Mouse (Mus musculus): ENCODE measurements around the gene Uqcc3.
"Not testable (repeated sequence)": the region's sequence is repeated elsewhere in the genome, so short reads cannot be mapped to it uniquely, and the experiment has no call there.

The Uqcc3 gene

DNA sequence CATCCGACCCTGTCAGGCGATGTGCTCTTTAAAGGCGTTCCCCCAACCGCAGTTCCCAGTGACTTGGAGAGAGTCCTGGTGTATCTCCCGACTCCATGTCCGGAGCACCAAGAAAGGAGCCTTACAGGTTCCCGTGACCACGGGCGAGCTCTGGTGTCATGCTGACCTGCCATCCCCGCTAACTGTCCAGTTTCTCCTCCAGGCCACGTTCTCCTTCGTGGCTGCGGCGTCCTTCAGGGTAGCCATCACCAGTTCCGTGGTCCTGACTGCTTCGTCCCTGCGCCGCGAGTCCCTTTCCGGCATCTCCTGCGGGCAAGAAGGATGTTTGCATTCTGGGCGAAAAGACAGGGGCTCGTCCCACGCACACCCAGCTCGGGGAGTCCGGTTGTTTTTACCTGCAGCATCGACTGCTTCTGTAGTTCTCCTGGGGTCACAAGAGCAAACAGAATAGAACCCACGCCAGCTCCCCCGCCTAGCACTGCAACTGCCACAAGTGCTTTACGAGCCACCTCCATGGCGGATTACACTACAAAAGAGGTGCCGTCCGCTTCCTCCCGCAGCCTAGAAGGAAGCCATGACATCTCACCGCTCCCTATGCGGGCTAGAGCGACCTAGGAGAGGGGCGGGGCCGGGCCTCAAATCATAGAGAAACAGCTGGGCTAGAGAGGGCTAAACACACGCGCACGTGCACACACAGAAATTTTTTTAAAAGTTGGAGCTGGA, at the start of gene Uqcc3:
Uqcc3 (minus strand) TSS at position 613 of the 723 bp plus-strand sequence.
- peak; percentile 94 for DNase-seq (ENCODE audit: low spot score)

DNA sequence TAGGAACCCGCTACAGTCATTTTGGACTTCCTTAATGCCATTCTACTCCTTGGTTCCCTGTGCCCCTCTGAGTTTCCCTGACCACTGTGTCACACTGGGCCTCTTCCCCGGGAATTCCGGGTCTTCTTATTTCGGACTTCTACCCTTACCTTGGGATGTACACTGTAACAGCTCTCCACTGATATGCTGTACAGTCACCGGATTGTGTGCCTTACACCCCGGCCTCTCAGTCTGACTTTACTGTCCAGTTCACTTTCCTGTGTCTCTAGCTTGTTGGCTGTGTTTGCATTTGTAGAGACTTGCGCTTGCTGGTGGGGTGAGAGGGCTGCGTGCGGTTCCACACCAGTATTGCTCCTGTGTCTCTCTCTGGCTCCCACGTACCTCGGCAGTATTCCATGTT, 49.4 kb upstream of the Uqcc3 start:
- DNase-seq (ENCODE audit: low spot score), result no peak

- DNase-seq (ENCODE audit: low spot score), result peak; percentile 94
Observed at GRCm38 (mm10) chr19:8929224-8930088, 48.7 kb upstream of the Uqcc3 start, which contains the start of the genes Rom1 and Eml3. Rom1 (minus strand) TSS chr19:8929356. Eml3 (plus strand) TSS chr19:8929552.

DNA sequence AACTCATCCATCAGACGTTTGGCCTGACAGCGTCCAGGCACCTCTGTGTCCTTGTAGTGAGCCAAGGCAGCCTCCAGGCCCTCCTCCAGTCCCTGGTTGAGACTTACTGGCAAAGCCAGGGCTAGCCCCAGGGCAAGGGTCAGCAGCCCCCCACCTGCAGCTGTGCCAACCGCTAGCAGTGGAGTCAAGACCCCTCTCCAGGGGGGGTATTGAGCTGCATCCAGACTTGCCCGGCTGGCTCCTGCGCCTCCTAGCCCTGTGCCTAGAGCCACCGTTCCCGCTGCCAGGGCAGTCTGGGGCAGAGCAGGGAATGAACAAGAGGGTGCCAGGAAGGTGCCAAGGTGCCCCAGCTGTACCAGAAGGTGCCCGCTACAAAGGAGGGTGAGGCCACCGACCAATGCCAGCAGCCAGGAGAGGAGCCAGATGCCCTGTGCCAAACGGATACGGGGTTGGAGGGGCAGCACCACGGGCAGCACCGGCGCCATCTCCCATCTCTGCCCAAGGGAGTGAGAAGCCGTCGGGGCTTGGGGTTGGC, 48.0 kb upstream of the Uqcc3 start:
- no peak for DNase-seq (ENCODE audit: low spot score)

GRCm38 (mm10) chr19:8927891-8928525, 47.3 kb upstream of the Uqcc3 start:
- no peak for DNase-seq (ENCODE audit: low spot score)

DNA sequence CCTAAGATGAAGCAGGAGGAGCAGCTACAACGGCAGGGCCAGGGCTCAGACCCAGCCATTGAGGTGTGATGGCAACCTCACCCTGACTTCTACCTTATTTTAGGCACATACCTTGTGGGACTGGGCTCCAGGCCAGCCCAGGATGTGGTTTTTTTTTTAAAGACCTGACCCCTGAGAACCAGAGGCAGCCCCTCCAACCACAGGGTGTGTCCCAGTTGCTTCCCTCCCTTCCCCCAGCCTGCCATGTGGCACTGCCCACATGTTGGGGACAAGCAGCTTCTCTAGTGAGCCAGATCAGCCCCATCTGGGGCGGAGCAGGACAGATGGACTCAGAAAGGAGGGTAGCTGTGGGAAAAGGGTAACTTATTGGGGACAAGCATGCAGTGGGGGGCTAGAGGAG, 46.0 kb upstream of the Uqcc3 start:
- DNase-seq (ENCODE audit: low spot score), result no peak

DNA sequence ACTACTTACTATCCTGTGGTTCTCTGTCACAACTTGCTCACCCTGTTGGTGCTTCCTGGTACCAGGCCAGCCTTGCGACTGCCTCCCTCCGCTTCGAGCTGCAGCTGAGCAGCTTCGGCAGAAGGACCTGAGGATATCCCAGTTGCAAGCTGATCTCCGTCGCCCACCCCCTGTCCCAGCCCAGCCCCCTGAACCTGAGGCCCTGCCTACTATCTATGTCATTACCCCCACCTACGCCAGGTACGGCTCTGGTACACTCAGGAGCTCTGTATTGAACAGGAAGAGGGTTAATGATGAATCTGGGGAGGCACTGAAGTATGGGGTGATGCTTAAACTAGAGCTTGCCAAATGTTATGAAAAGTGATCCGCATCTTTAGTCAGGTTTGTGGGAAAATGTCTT, 41.0 kb upstream of the Uqcc3 start:
- no peak for DNase-seq (ENCODE audit: low spot score)

- no peak for DNase-seq (ENCODE audit: low spot score)
Observed at GRCm38 (mm10) chr19:8920836-8921291, 40.1 kb upstream of the Uqcc3 start.

GRCm38 (mm10) chr19:8920073-8920736, 39.5 kb upstream of the Uqcc3 start, which contains the start of gene B3gat3:
B3gat3 (plus strand) TSS chr19:8920374.
- DNase-seq (ENCODE audit: low spot score), result peak; percentile 97

DNA sequence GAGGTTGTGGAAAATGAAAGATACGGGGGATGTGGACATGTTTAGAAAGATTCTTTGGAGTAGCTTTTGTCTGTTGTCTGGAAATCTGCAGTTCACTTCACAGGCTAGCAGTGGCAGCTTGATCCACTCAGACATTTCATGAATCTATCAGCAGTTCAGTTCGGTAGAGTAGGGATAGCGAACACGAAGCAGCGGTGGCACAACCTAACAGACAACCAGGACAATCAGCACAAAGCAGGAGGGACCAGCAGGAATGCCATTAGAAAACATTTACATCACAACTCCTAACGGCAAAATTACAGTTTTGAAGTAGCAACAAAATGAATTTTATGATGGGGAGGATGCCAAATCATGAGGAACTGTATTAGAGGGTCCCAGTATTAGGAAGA, 39.0 kb upstream of the Uqcc3 start:
- DNase-seq (ENCODE audit: low spot score), result no peak

- DNase-seq (ENCODE audit: low spot score), result no peak
Observed at GRCm38 (mm10) chr19:8919000-8919399, 38.3 kb upstream of the Uqcc3 start.

- no peak for DNase-seq (ENCODE audit: low spot score)
Observed at GRCm38 (mm10) chr19:8914212-8914611, 33.5 kb upstream of the Uqcc3 start.

GRCm38 (mm10) chr19:8911810-8912209, 31.1 kb upstream of the Uqcc3 start:
- DNase-seq (ENCODE audit: low spot score), result no peak

GRCm38 (mm10) chr19:8908531-8908930, 27.8 kb upstream of the Uqcc3 start:
- DNase-seq (ENCODE audit: low spot score), result no peak

DNA sequence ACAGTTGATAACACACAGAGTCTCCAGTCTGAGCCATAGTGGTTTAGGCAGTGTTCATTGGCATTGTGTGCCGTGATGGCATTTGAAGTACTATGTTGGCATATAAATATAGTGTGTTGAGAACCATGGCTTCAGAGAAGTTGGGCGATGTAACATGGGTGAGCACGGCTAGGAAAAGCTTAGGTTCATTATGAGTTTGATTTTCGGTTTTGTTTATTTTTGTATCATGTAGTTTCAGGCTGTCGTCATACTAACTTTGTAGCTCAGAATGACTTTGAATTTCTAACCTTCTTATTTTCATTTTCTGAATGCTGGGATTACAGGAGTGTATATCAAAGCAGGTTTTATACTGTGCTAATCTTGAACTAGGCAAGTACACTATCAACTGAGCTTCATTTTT, 22.7 kb upstream of the Uqcc3 start:
- DNase-seq (ENCODE audit: low spot score), result no peak

DNA sequence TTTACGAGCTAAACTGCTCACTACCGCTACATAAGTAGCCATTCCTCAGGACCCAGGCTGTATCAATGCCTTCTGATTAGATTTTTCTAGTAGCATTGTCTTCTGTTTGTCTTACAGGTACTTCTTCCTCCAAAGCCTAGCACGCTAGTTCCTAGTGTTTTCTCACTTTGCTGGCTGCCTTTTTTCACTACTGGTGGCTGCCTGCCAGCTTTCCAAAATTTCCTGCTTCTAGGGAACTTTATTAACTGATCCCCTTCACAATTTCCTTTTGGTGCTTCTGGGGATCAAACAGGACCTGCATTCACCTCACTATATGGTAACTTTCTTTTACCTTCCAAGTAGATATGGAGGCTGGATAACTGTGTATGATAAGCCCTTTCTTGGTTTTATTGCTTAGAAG, 18.4 kb upstream of the Uqcc3 start:
- DNase-seq (ENCODE audit: low spot score), result no peak

- no peak for DNase-seq (ENCODE audit: low spot score)
Observed at GRCm38 (mm10) chr19:8898576-8898975, 17.9 kb upstream of the Uqcc3 start.

DNA sequence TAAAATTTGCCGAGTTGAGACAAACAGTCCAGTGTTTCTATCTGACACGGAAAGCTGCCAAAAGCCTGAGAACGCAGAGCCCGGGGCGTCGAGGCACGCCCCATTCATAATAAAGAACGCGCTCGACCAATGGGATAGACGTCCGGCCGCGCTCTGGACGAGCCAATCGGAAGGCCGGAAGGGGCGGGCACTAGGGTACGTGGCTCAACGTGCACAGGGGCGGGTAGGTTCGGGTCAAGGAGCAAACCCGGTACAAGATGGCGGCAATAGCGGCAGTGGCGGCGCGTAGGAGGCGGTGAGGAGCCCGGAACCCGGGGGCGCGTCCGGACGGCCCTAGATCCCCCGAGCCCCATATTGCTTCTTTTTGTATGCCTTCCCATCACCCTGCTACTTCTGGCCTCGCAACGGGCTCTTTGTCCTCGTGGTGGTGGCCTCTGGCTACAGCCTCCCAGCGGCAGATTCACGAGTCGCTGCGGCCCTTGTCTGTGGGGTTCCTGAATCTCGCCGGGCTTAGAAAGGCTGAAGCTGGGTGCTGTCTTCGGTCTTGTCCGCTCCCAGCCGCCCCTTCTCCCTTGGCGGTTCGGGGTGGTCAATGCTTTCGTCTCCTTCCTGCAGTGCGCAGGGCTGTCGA, 17.3 kb upstream of the Uqcc3 start, which contains the start of gene Ganab:
Ganab (plus strand) TSS at position 207 of the 631 bp plus-strand sequence.
- peak; percentile 98 for DNase-seq (ENCODE audit: low spot score)

DNA sequence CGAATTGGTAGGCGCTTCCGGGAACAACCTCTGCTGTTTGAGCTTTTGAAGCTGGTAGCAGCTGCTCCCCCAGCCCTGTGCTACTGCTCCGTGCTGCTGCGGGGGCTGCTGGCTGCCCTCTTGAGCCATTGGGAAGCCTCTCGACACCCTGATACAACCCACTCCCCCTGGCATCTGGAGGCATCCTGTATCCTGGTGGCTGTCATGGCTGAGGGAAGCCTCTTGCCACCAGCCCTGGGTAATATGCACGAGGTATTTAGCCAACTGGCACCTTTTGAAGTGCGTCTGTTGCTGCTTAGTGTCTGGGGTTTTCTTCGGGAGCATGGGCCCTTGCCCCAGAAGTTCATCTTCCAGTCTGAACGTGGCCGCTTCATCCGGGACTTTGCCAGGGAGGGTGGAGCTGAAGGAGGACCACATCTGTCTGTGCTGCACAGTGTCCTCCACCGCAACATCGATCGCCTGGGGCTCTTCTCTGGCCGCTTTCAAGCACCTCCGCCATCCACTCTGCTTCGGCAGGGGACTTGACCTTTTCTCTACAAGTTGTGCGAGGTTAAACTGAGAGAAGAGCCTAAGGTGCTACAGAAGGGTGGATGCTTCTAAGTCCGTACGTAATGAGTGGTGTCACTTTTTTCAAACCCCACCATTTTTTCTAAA, 16.6 kb upstream of the Uqcc3 start:
- DNase-seq (ENCODE audit: low spot score), result not testable (repeated sequence)

- not testable (repeated sequence) for DNase-seq (ENCODE audit: low spot score)
Observed at GRCm38 (mm10) chr19:8896231-8896630, 15.5 kb upstream of the Uqcc3 start.
